Comparison of ENCODE assay signal across 8 mouse cellular contexts in genomic region chr15:101453093-101453736, GRCm38 (mm10). TPM values are rescaled to one million over a fixed set of nuclear protein-coding genes. Genes with fewer than 3 reads are reported as not detected.
DNase-seq lines count a peak whose midpoint lies in the region; ATAC-seq and TF ChIP-seq lines count a peak whose summit lies in the region.

No protein-coding gene starts in this region.

- H3K9ac ChIP-seq in embryonic facial prominence, embryonic 11.5 days (replicated peaks; ENCODE audit: low read length) = no peak overlapping the region
- H3K9ac ChIP-seq in midbrain, embryonic 14.5 days (replicated peaks; ENCODE audit: low read length) = no peak overlapping the region

- peak; percentile 59 to 71 for DNase-seq in urinary bladder, adult 18-20 months (ENCODE audit: low spot score in 2 of 2)
- no peak for DNase-seq in urinary bladder, postnatal 10 days (ENCODE audit: low spot score)
- peak; percentile 77 for DNase-seq in embryonic facial prominence, embryonic 11.5 days (ENCODE audit: low spot score)
- DNase-seq in heart, adult 9 months (ENCODE audit: low spot score in 2 of 2) = peak; percentile 46 to 67
- DNase-seq in kidney, adult 2 months = peak; percentile 74
- peak; percentile 86 for DNase-seq in left cerebral cortex, postnatal 4 days
- peak; percentile 76 for DNase-seq in midbrain, embryonic 14.5 days
- DNase-seq in spleen, adult 2 months (ENCODE audit: low read depth in 1 of 2, low spot score in 2 of 2) = peak in 1 of 2 experiments; percentile 41

- H3K9me3 ChIP-seq in embryonic facial prominence, embryonic 11.5 days (replicated peaks; ENCODE audit: control insufficient read depth, low read length) = no peaks in the 10 kb centered on the region
- H3K9me3 ChIP-seq in midbrain, embryonic 14.5 days (ENCODE audit: control insufficient read depth, low read length) = no peaks in the 10 kb centered on the region

- peak overlapping the region; percentile 4; the same call in 1 of the 2 replicates for H3K4me2 ChIP-seq in embryonic facial prominence, embryonic 11.5 days (ENCODE audit: low read depth, low read length)
- no peak overlapping the region for H3K4me2 ChIP-seq in midbrain, embryonic 14.5 days (ENCODE audit: low read length)

- 5% methylated on average over 13 of the region's 13 CpGs for WGBS in embryonic facial prominence, embryonic 11.5 days
- WGBS in kidney, adult 2 months = 11% methylated on average over 13 of the region's 13 CpGs
- 7% methylated on average over 13 of the region's 13 CpGs for WGBS in midbrain, embryonic 14.5 days
- WGBS in spleen, adult 2 months = 12% methylated on average over 13 of the region's 13 CpGs

- H3K4me1 ChIP-seq in embryonic facial prominence, embryonic 11.5 days (ENCODE audit: control insufficient read depth, insufficient read depth, low read length) = no peaks in the 10 kb centered on the region
- H3K4me1 ChIP-seq in kidney, adult 2 months (ENCODE audit: control insufficient read depth, insufficient read depth, low read length) = no peaks in the 10 kb centered on the region
- H3K4me1 ChIP-seq in midbrain, embryonic 14.5 days (ENCODE audit: control insufficient read depth, insufficient read depth, low read length) = no peaks in the 10 kb centered on the region
- H3K4me1 ChIP-seq in spleen, adult 2 months (ENCODE audit: control insufficient read depth, insufficient read depth, insufficient read length) = no peaks in the 10 kb centered on the region

- intact Hi-C loops in left cerebral cortex, postnatal 4 days (cut with DNase I) = no loop called here

- no peaks in the 10 kb centered on the region for H3K36me3 ChIP-seq in embryonic facial prominence, embryonic 11.5 days (replicated peaks; ENCODE audit: control insufficient read depth, insufficient read depth, low read depth, low read length)
- H3K36me3 ChIP-seq in kidney, adult 2 months (ENCODE audit: control insufficient read depth, insufficient read depth, low read length) = no peaks in the 10 kb centered on the region
- H3K36me3 ChIP-seq in midbrain, embryonic 14.5 days (ENCODE audit: control insufficient read depth, insufficient read depth, low read length) = no peaks in the 10 kb centered on the region
- H3K36me3 ChIP-seq in spleen, adult 2 months (ENCODE audit: control insufficient read depth, insufficient read depth, low read length) = no peaks in the 10 kb centered on the region

- peak; percentile 48 for ATAC-seq in embryonic facial prominence, embryonic 11.5 days (replicated peaks; ENCODE audit: insufficient number of reproducible peaks, low FRiP score, low TSS enrichment, low read depth)
- ATAC-seq in midbrain, embryonic 14.5 days (ENCODE audit: low FRiP score, low TSS enrichment) = no peak

- no peak overlapping the region for H3K4me3 ChIP-seq in embryonic facial prominence, embryonic 11.5 days (ENCODE audit: low read depth, low read length)
- H3K4me3 ChIP-seq in kidney, adult 2 months (ENCODE audit: insufficient read depth, low read depth, low read length) = no peak overlapping the region
- no peak overlapping the region for H3K4me3 ChIP-seq in midbrain, embryonic 14.5 days (replicated peaks; ENCODE audit: low read depth, low read length)
- no peak overlapping the region for H3K4me3 ChIP-seq in spleen, adult 2 months (ENCODE audit: extremely low read depth, insufficient read depth, insufficient read length)

- peak; percentile 66 for TF ChIP-seq CTCF in kidney, adult 2 months (conservative IDR thresholded peaks at IDR 0.05; ENCODE audit: insufficient read depth, insufficient read length, low read depth, low read length)
- peak; percentile 44; the same call in 1 of the 2 replicates for TF ChIP-seq CTCF in spleen, adult 2 months (IDR thresholded peaks at IDR 0.05; ENCODE audit: extremely low read depth, insufficient read depth, insufficient read length, insufficient replicate concordance)

- no peak overlapping the region for H3K27ac ChIP-seq in embryonic facial prominence, embryonic 11.5 days (replicated peaks; ENCODE audit: low read depth, low read length)
- no peak overlapping the region for H3K27ac ChIP-seq in kidney, adult 2 months (ENCODE audit: insufficient read depth, low read depth, low read length)
- H3K27ac ChIP-seq in midbrain, embryonic 14.5 days (replicated peaks; ENCODE audit: low read depth, low read length) = no peak overlapping the region
- no peak overlapping the region for H3K27ac ChIP-seq in spleen, adult 2 months (ENCODE audit: insufficient read depth, low read length)

- H3K27me3 ChIP-seq in embryonic facial prominence, embryonic 11.5 days (ENCODE audit: control insufficient read depth, insufficient read depth, low read length) = no peaks in the 10 kb centered on the region
- no peaks in the 10 kb centered on the region for H3K27me3 ChIP-seq in kidney, adult 2 months (replicated peaks; ENCODE audit: control insufficient read depth, insufficient read depth, low read length)
- H3K27me3 ChIP-seq in midbrain, embryonic 14.5 days (ENCODE audit: control insufficient read depth, insufficient read depth, low read length) = no peaks in the 10 kb centered on the region
- no peaks in the 10 kb centered on the region for H3K27me3 ChIP-seq in spleen, adult 2 months (ENCODE audit: control insufficient read depth, insufficient read depth, low read length)

- TF ChIP-seq POLR2A in kidney, adult 2 months (IDR thresholded peaks at IDR 0.05; ENCODE audit: low read depth, low read length) = no peak
- TF ChIP-seq POLR2A in spleen, adult 2 months (IDR thresholded peaks at IDR 0.05; ENCODE audit: low read depth, low read length) = no peak

RNA-seq across cellular contexts. Expression of gene Krt88, which starts 5.7 kb away (rescaled TPM):
- polyA plus RNA-seq in embryonic facial prominence, embryonic 11.5 days (2014; fragmentation: Nextera tagmentation; extraction: Ambion mirVana) = not detected in 2 replicates
- polyA plus RNA-seq in kidney, adult 2 months (2012; rRNA removed) = 0.18 TPM in 1 of 2 replicates, not detected in the other
- total RNA-seq in left cerebral cortex, postnatal 4 days (2021) = not detected
- not detected in 2 replicates for polyA plus RNA-seq in midbrain, embryonic 14.5 days (2014; fragmentation: Nextera tagmentation; extraction: Ambion mirVana)
- polyA plus RNA-seq in spleen, adult 2 months (2012; rRNA removed) = not detected in 2 replicates

RNA-seq across cellular contexts. Expression of gene Krt81, which starts 10.3 kb away (rescaled TPM):
- not detected in 2 replicates for polyA plus RNA-seq in embryonic facial prominence, embryonic 11.5 days (2014; fragmentation: Nextera tagmentation; extraction: Ambion mirVana)
- not detected in 2 replicates for polyA plus RNA-seq in kidney, adult 2 months (2012; rRNA removed)
- total RNA-seq in left cerebral cortex, postnatal 4 days (2021) = not detected
- polyA plus RNA-seq in midbrain, embryonic 14.5 days (2014; fragmentation: Nextera tagmentation; extraction: Ambion mirVana) = not detected in 2 replicates
- polyA plus RNA-seq in spleen, adult 2 months (2012; rRNA removed) = not detected in 2 replicates

RNA-seq across cellular contexts. Expression of gene Krt87, which starts 14.6 kb away (rescaled TPM):
- polyA plus RNA-seq in embryonic facial prominence, embryonic 11.5 days (2014; fragmentation: Nextera tagmentation; extraction: Ambion mirVana) = 0.27 TPM in 1 of 2 replicates, not detected in the other
- polyA plus RNA-seq in kidney, adult 2 months (2012; rRNA removed) = not detected in 2 replicates
- total RNA-seq in left cerebral cortex, postnatal 4 days (2021) = under 1 TPM; 0.24 to 0.38 TPM
- 0.09 and 0.26 TPM in 2 replicates for polyA plus RNA-seq in midbrain, embryonic 14.5 days (2014; fragmentation: Nextera tagmentation; extraction: Ambion mirVana)
- not detected in 2 replicates for polyA plus RNA-seq in spleen, adult 2 months (2012; rRNA removed)

RNA-seq across cellular contexts. Expression of gene Krt86, which starts 20.1 kb away (rescaled TPM):
- polyA plus RNA-seq in embryonic facial prominence, embryonic 11.5 days (2014; fragmentation: Nextera tagmentation; extraction: Ambion mirVana) = not detected in 2 replicates
- not detected in 2 replicates for polyA plus RNA-seq in kidney, adult 2 months (2012; rRNA removed)
- total RNA-seq in left cerebral cortex, postnatal 4 days (2021) = not detected
- 0.11 and 0.12 TPM in 2 replicates for polyA plus RNA-seq in midbrain, embryonic 14.5 days (2014; fragmentation: Nextera tagmentation; extraction: Ambion mirVana)
- polyA plus RNA-seq in spleen, adult 2 months (2012; rRNA removed) = 0.14 and 0.22 TPM in 2 replicates

RNA-seq across cellular contexts. Expression of gene Krt83, which starts 38.1 kb away (rescaled TPM):
- not detected in 2 replicates for polyA plus RNA-seq in embryonic facial prominence, embryonic 11.5 days (2014; fragmentation: Nextera tagmentation; extraction: Ambion mirVana)
- 0.08 TPM in 1 of 2 replicates, not detected in the other for polyA plus RNA-seq in kidney, adult 2 months (2012; rRNA removed)
- not detected for total RNA-seq in left cerebral cortex, postnatal 4 days (2021)
- polyA plus RNA-seq in midbrain, embryonic 14.5 days (2014; fragmentation: Nextera tagmentation; extraction: Ambion mirVana) = not detected in 2 replicates
- 0.18 and 0.42 TPM in 2 replicates for polyA plus RNA-seq in spleen, adult 2 months (2012; rRNA removed)
